Mouse (Mus musculus) hindbrain, embryonic 12.5 days (tissue): ENCODE results near the gene Gm42688. TPM values are rescaled to one million over a fixed set of nuclear protein-coding genes. Genes with fewer than 3 reads are reported as not detected.

Source experiments
- ATAC-seq: fragments of 200-750 bp; cut with Nextera tagmentation; 2 replicates; pipeline ENCODE4 v1.8.0; 2017; ENCODE audit warnings: moderate TSS enrichment; ENCODE audit not compliant: low FRiP score
- H3K27ac ChIP-seq: fragments of 300-500 bp; sonication (generic); 2 replicates; pipeline ENCODE4 v1.5.1; 2016; ENCODE audit warnings: mild to moderate bottlenecking
- H3K27me3 ChIP-seq: fragments of 300-500 bp; sonication (generic); 2 replicates; pipeline ENCODE4 v1.6.1; 2016; ENCODE audit warnings: mild to moderate bottlenecking
- H3K36me3 ChIP-seq: fragments of 300-500 bp; sonication (generic); 2 replicates; pipeline ENCODE4 v1.6.1; 2016; ENCODE audit warnings: mild to moderate bottlenecking
- H3K4me1 ChIP-seq: fragments of 300-500 bp; sonication (generic); 2 replicates; pipeline ENCODE4 v1.6.1; 2016
- H3K4me2 ChIP-seq: fragments of 300-500 bp; sonication (generic); replicated peaks from 2 replicates; pipeline ENCODE4 v1.6.1; 2016; ENCODE audit warnings: mild to moderate bottlenecking
- H3K4me3 ChIP-seq: fragments of 300-500 bp; sonication (generic); 2 replicates; pipeline ENCODE4 v1.5.1; 2016; ENCODE audit warnings: mild to moderate bottlenecking
- H3K9ac ChIP-seq: fragments of 300-500 bp; sonication (generic); 2 replicates; pipeline ENCODE4 v1.6.1; 2016; ENCODE audit warnings: mild to moderate bottlenecking, moderate library complexity
- H3K9me3 ChIP-seq: fragments of 300-500 bp; sonication (generic); replicated peaks from 2 replicates; pipeline ENCODE4 v1.6.1; 2016; ENCODE audit warnings: mild to moderate bottlenecking
- WGBS: fragments of 180-500 bp; shearing (Covaris S2); methylation state at CpG from one replicate; pipeline ENCODE4 v1.1.7; 2016; 5-methylcytosine and 5-hydroxymethylcytosine counted together
- polyA plus RNA-seq: library from polyadenylated mRNA; unstranded; fragments of >200 nt; fragmentation: Nextera tagmentation; extraction: Ambion mirVana; gene quantifications from 2 replicates; pipeline ENCODE4 v1.2.1, GENCODE M21; 2016

Gm42688 gene
- polyA plus RNA-seq, 1 experiment from 2014 or later = 5.0 TPM

DNA sequence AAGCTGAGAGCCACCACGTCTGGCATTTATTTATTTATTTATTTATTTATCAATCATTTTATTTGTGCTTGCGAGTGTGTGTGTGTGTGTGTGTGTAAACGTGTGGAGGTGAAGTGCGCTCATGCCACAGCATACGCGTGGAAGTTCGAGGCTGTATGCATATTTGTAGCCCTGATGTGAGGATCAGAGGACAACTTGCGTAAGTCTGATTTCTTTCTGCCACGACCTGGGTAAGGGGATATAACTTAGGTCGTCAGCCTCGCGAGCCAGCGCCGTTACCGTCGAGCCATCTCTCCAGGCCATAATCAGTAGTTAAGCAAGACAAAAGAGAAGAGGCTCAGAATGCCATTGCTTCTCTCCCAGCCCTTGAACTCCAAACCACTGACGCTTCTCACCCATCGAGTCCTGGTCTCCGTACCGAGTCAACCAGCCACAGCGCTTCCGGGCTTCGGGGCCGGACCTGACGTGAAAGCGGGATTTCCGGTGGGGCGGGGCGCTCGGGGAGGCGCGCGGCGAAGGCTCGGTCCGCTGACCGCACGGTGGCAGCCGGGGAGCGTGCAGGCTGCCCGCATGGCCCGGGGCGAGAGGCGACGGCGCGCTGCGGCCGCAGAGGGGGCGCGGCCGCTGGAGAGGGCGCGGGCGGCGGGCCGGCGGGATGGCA is 13.7 kb downstream of the Gm42688 start, which contains the start of gene Mogs:
Gene Mogs (plus strand): TSS at position 486 of the 661 bp plus-strand sequence.
- peak within 1 kb of the TSS; percentile 77 for H3K27ac ChIP-seq
- WGBS = 2% methylated on average over 48 of the region's 58 CpGs

DNA sequence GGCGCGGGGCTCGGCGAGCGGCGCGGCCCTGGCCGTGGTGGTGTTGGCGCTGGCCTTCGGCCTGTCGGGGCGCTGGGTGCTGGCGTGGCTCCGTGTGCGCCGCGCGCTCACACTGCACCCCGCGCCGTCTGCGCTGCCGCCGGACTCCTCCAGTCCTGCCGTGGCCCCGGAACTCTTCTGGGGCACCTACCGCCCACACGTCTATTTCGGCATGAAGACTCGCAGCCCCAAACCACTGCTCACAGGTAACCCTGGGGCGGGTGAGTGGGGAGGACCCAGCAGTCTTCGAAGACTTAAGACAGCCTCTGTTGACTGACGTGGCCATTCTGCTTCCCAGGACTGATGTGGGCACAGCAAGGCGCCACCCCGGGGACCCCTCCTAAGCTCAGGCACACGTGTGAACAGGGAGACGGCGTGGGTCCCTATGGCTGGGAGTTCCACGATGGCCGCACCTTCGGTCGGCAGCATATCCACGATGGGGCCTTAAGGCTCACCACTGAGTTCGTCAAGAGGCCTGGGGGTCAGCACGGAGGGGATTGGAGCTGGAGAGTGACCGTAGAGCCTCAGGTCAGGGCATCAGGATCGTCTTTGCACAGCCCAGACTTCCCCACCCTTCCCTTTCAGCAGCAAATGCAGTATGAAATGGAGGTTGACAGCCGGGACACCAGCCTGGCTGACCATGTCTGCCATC is 14.4 kb downstream of the Gm42688 start:
- ATAC-seq = peak; percentile 65; the same call in 1 of the 2 replicates

More for the DNA sequence above, 13.7 kb downstream of the Gm42688 start, which contains the start of gene Mogs:
- Histone ChIP-seq H3K9ac (peak within 1 kb of the TSS; percentile 95), H3K9me3 (no peaks in the 10 kb centered on the region), H3K27me3 (no peaks in the 10 kb centered on the region), H3K4me3 (peak within 1 kb of the TSS; percentile 88), H3K4me1 (peaks cover 42% of the 10 kb centered on the region), H3K36me3 (peaks cover 34% of the 10 kb centered on the region), H3K4me2 (peak within 1 kb of the TSS; percentile 92)
- peak; percentile 87 for ATAC-seq

DNA sequence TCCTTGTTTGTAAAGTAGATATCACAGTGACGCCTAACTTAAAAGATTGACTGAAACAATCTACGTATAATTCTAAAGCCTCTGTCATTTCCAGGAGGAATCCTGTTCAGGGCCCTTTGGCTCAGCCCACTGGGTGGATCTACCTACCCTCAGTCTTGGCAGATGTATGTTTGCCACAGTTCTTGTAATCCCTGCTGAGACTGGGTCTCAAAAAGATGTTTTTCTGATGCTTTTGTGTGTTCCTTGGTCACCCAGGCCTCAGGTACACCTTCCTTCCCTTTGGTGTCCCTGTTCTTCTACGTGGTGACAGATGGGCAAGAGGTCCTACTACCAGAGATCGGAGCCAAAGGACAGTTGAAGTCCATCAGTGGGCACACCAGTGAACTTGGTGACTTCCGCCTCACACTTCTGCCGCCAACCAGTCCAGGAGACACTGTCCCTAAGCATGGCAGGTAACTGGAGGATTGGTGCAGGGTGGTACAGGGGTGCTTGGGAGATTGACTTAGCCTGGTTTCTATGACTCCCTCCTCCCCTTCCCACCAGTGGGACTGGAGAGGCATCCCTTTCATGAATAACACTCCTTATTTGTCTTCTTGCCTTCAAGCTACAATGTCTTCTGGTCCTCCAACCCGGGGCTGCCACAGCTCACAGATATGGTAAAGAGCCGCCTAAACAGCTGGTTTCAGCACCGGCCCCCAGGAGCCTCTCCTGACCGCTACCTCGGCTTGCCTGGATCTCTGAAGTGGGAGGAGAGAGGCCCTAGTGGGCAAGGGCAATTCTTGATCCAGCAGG is 15.2 kb downstream of the Gm42688 start:
- no peaks in the 10 kb centered on the region for H3K27me3 ChIP-seq
- 0 out of 2 replicates have a peak overlapping the region, but pooled peaks have one; percentile 77 for H3K27ac ChIP-seq
- no peak for ATAC-seq
- H3K4me1 ChIP-seq = peaks cover 45% of the 10 kb centered on the region
- peaks cover 29% of the 10 kb centered on the region for H3K36me3 ChIP-seq
- peak overlapping the region; percentile 88 for H3K4me3 ChIP-seq
- peak overlapping the region; percentile 92 for H3K4me2 ChIP-seq
- H3K9me3 ChIP-seq = no peaks in the 10 kb centered on the region
- WGBS = 82% methylated on average over 11 of the region's 11 CpGs
- H3K9ac ChIP-seq = peak overlapping the region; percentile 95

More for the DNA sequence above, 14.4 kb downstream of the Gm42688 start:
- Histone ChIP-seq H3K36me3 (peaks cover 32% of the 10 kb centered on the region), H3K9ac (peak overlapping the region; percentile 95), H3K4me1 (peaks cover 45% of the 10 kb centered on the region), H3K9me3 (no peaks in the 10 kb centered on the region), H3K27me3 (no peaks in the 10 kb centered on the region), H3K4me3 (peak overlapping the region; percentile 88), H3K27ac (peak overlapping the region; percentile 77), H3K4me2 (peak overlapping the region; percentile 92)
- WGBS = 2% methylated on average over 46 of the region's 48 CpGs

DNA sequence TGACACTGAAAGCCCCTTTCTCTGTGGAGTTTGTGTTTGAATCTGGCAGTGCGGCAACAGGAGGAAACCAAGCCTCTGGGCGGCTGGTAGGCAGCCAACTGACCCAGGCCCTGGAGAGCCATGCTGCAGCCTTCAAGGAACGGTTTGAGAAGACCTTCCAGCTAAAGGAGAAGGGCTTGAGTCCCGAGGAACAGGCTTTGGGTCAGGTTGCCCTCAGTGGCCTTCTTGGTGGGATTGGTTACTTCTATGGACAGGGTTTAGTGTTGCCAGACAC is 15.7 kb downstream of the Gm42688 start:
- H3K4me3 ChIP-seq = no peak overlapping the region
- no peak overlapping the region for H3K9ac ChIP-seq
- H3K4me2 ChIP-seq = peak overlapping the region; percentile 92; the same call in 1 of the 2 replicates

DNA sequence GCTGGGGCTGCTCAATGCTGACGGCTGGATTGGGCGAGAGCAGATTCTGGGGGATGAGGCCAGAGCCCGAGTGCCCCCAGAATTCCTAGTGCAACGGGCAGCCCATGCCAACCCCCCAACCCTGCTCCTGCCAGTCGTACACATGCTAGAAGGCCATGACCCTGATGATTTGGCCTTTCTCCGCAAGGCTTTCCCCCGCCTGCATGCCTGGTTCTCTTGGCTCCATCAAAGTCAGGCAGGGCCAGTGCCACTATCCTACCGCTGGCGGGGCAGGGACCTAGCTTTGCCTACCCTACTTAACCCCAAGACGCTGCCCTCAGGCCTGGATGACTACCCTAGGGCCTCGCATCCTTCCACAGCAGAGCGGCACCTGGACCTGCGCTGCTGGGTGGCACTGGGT is 16.2 kb downstream of the Gm42688 start:
- WGBS = 94% methylated on average over 13 of the region's 13 CpGs
- peak overlapping the region; percentile 32 for H3K9ac ChIP-seq
- H3K4me2 ChIP-seq = no peak overlapping the region
- no peak overlapping the region for H3K4me3 ChIP-seq
- H3K27me3 ChIP-seq = no peaks in the 10 kb centered on the region
- no peak for ATAC-seq
- no peak overlapping the region for H3K27ac ChIP-seq
- H3K9me3 ChIP-seq = no peaks in the 10 kb centered on the region
- H3K36me3 ChIP-seq = peaks cover 29% of the 10 kb centered on the region
- peaks cover 52% of the 10 kb centered on the region for H3K4me1 ChIP-seq

More for the DNA sequence above, 15.7 kb downstream of the Gm42688 start:
- H3K4me1 ChIP-seq = peaks cover 47% of the 10 kb centered on the region
- H3K27ac ChIP-seq = 0 out of 2 replicates have a peak overlapping the region, but pooled peaks have one; percentile 14
- H3K36me3 ChIP-seq = peaks cover 29% of the 10 kb centered on the region
- H3K9me3 ChIP-seq = no peaks in the 10 kb centered on the region
- WGBS = 89% methylated on average over 4 of the region's 4 CpGs
- no peak for ATAC-seq
- H3K27me3 ChIP-seq = no peaks in the 10 kb centered on the region

DNA sequence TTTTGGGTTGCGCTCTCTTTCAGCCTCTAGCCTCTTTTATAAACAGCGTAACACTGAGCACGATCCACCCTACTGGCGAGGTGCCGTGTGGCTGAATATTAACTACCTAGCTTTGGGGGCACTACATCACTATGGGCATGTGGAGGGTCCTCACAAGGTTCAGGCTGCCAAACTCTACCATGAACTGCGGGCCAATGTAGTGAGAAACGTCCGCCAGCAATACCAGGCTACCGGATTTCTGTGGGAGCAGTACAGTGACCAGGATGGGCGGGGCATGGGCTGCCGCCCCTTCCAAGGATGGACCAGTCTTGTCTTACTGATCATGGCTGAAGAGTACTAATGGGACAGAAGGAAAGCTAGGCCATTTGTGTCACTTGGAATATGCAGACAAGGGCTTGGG is 17.0 kb downstream of the Gm42688 start:
- H3K27me3 ChIP-seq = no peaks in the 10 kb centered on the region
- H3K4me3 ChIP-seq = no peak overlapping the region
- 84% methylated on average over 11 of the region's 11 CpGs for WGBS
- H3K9ac ChIP-seq = no peak overlapping the region
- no peak for ATAC-seq
- H3K4me2 ChIP-seq = no peak overlapping the region
- H3K27ac ChIP-seq = 0 out of 2 replicates have a peak overlapping the region, but pooled peaks have one; percentile 23
- no peaks in the 10 kb centered on the region for H3K9me3 ChIP-seq
- peaks cover 59% of the 10 kb centered on the region for H3K4me1 ChIP-seq
- H3K36me3 ChIP-seq = peaks cover 29% of the 10 kb centered on the region

DNA sequence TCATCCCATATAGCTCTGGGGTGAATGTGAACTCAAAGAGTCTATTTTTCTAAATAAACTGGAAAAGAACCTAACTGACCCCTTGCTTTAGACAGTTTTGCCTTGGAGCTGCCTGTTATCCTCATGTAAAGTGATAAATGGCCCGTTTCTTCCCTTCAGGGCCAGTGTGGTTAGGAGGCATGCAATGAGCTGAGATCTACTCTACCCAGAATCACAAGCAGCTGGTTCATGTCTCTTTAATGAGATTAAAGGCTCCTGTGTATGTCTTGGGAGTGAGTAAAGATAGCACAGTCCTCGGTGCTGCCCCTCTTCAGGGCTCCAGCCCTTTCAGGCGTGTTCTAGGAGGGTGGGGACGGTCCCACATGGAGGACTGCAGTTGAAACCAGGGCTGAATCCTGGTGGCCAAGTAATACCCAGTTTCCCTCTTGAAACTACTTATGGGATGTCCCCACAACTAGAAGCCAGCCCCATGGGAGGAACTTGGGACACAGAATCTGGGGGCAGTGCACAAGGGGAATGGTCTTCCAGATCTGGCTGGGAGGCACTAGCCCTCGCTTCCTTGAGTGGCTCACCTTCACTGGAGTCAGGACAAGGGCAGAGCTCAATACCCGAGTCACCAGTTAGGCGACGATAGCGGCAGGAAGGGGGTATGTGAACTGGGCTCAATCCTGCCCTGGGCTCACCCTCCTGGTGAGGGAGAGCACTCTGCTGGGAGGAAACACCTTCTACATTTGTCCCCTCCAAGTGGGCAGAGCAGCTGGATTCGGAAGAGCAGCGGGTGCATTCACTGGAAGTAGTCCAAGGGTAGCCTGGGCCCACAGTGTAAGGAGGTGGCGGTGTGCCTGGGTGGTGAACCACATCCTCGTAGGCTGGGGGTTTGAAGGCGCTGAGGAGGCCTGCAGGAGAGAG is 17.7 kb downstream of the Gm42688 start:
- 89% methylated on average over 14 of the region's 14 CpGs for WGBS
- no peak overlapping the region for H3K27ac ChIP-seq

DNA sequence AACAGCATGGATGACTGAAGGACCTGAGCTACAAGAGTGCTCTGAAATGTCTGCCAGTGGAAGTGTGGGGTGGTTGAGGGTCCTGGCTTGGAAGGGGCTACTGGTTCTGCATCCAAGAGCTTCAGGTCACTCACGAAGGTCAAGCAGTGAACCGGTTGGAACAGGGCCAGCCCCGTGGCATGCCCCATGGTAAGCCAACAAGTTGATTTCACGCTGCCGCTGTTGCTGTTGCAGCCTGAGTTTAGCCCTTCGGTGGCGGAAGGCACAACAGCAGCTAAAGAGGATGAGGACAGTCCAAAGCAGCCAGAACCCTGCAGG is 18.3 kb downstream of the Gm42688 start:
- H3K27ac ChIP-seq = peak overlapping the region; percentile 97; the same call in 1 of the 2 replicates
- H3K36me3 ChIP-seq = peaks cover 29% of the 10 kb centered on the region
- peaks cover 67% of the 10 kb centered on the region for H3K4me1 ChIP-seq
- H3K9me3 ChIP-seq = no peaks in the 10 kb centered on the region
- peak overlapping the region; percentile 91 for H3K9ac ChIP-seq
- 75% methylated on average over 7 of the region's 7 CpGs for WGBS
- peak overlapping the region; percentile 84 for H3K4me2 ChIP-seq
- ATAC-seq = no peak
- no peaks in the 10 kb centered on the region for H3K27me3 ChIP-seq
- peak overlapping the region; percentile 82 for H3K4me3 ChIP-seq

More for the DNA sequence above, 17.7 kb downstream of the Gm42688 start:
- peak overlapping the region; percentile 84 for H3K4me2 ChIP-seq
- peak overlapping the region; percentile 91 for H3K9ac ChIP-seq
- H3K36me3 ChIP-seq = peaks cover 29% of the 10 kb centered on the region
- no peaks in the 10 kb centered on the region for H3K27me3 ChIP-seq
- no peaks in the 10 kb centered on the region for H3K9me3 ChIP-seq
- peak overlapping the region; percentile 82 for H3K4me3 ChIP-seq
- peaks cover 65% of the 10 kb centered on the region for H3K4me1 ChIP-seq
- ATAC-seq = no peak

DNA sequence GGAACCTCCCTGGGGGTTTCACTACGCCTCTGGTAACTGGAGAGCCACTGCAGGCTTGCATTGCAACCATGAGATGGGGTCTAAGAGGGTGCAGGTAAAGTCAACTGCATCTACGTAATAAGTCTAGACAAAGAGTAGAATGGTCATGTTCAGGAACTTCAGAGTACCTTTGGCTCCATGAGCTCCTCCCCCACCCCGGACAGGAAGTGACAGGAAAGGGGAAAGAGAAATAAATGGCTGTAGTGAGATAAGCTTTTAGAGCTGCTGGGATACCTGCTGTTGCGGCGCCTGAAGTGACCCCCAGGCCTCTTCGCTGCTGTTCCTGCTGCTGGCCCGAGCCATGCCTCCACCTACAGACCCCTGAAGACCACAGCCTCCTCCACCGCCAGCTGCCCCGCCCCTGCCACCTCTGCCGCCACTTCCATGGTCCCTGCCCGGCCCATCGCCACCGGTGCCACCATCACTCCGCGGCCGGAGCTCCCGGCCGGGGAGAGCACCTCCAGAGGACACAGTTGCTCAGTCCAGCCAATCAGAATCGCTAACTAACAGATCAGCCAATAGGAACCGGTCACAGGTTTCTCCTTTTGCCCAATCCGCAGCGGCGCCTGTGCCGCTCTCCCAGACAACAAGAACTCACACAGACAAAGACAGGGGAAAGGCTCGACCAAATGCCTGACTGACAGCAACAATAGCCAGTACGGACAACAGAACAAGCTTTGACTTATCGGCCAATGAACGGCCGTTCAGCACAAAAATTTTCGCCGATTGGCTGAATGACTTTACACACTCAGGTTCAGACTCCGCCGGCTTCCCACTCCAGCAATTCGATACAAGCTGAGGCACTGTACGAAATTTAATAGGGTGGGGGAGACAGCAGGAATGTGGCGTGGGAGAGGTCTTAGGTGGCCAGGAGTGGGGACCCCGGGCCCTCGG is 19.8 kb downstream of the Gm42688 start, which contains the start of gene Wbp1:
Gene Wbp1 (minus strand): TSS at position 630 of the 933 bp plus-strand sequence.
- H3K4me1 ChIP-seq = peaks cover 64% of the 10 kb centered on the region
- no peaks in the 10 kb centered on the region for H3K9me3 ChIP-seq
- peak within 1 kb of the TSS; percentile 97 for H3K9ac ChIP-seq
- no peaks in the 10 kb centered on the region for H3K27me3 ChIP-seq
- peak within 1 kb of the TSS; percentile 99 for H3K27ac ChIP-seq
- peak within 1 kb of the TSS; percentile 82 for H3K4me3 ChIP-seq
- peaks cover 29% of the 10 kb centered on the region for H3K36me3 ChIP-seq
- H3K4me2 ChIP-seq = peak within 1 kb of the TSS; percentile 95
- peak; percentile 94 for ATAC-seq
- WGBS = under 1% methylated on average over 38 of the region's 38 CpGs

DNA sequence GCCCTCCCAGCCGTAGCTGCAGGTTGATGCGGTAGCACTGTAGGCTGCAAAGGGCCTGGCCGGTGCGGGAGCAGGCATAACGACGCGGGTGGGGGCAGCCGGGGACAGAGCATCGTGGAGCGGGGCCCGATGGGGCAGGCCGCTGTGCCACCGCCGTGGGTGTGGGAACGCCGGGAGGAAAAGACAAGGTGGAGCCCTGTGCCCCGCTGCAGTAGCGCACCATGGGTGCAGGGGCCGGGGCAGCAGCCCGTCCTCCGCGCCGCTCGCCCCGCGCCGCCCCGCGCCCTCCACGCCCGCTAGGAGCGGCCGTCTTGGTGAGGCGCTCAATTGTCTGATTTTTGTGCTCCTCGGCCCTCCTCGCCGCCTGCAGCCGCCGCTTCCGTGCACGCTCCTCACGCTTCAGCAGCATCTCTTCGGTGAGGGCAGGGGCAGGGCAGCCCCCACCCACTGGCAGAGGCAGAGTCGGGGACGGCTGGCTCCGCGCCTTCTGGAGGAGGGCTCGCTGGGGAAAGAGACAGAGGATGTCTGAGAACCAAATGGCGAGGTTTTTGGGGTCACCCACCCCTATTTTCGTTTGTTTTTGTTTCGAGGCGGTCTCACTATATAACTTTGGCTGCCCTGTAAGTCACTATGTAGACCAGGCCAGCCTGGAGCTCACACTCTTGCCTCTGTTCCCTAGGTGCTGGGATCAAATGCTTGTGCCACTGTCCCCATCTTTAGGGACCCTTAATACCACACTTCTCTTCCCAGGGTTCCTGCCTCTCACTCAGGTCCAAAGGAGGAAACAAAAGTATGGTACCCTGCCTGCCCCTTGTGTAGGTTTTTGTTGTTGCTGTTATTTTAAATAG is 20.7 kb downstream of the Gm42688 start:
- H3K27ac ChIP-seq = peak overlapping the region; percentile 99
- peak overlapping the region; percentile 97 for H3K9ac ChIP-seq
- ATAC-seq = peak; percentile 11; the same call in 1 of the 2 replicates
- H3K4me2 ChIP-seq = peak overlapping the region; percentile 95
- peaks cover 55% of the 10 kb centered on the region for H3K4me1 ChIP-seq
- H3K36me3 ChIP-seq = peaks cover 27% of the 10 kb centered on the region
- no peaks in the 10 kb centered on the region for H3K27me3 ChIP-seq
- WGBS = 2% methylated on average over 46 of the region's 52 CpGs
- H3K4me3 ChIP-seq = peak overlapping the region; percentile 82
- no peaks in the 10 kb centered on the region for H3K9me3 ChIP-seq
